Mouse (Mus musculus): Measurements from ENCODE around the gene Mtmr12.

GRCm38 (mm10) chr15:12224239-12224638, 19.4 kb downstream of the Mtmr12 start:
- TF ChIP-seq CTCF (IDR thresholded peaks at IDR 0.05; ENCODE audit: borderline replicate concordance, extremely low read depth, insufficient read depth, insufficient read length) (no peak), POLR2A (IDR thresholded peaks at IDR 0.05; ENCODE audit: borderline replicate concordance, extremely low read depth, insufficient read depth, insufficient read length, poor library complexity, severe bottlenecking) (no peak)
